Mouse (Mus musculus) MEL (cell line): Measurements from ENCODE around the gene Zfp827. TPM values are rescaled to one million over a fixed set of nuclear protein-coding genes. Genes with fewer than 3 reads are reported as not detected.

Source experiments
- DNase-seq: peaks from one replicate; pipeline ENCODE4 v3.0.0; 2011; ENCODE audit warnings: low read depth, low spot score
- H3K27ac ChIP-seq: 2 replicates; pipeline ENCODE4 v1.5.1; 2012; ENCODE audit warnings: low read depth, mild to moderate bottlenecking, control low read depth, low read length, moderate library complexity; ENCODE audit not compliant: control insufficient read depth
- H3K27me3 ChIP-seq, 2 experiments: fragments of 150-350 bp in 1 of 2; sonication (generic) in 1 of 2; 2 replicates each; pipeline ENCODE4 v1.6.1; 2012; ENCODE audit warnings: low read length in 2 of 2, mild to moderate bottlenecking in 2 of 2, improper control_type of control experiment in 1 of 2, moderate library complexity in 1 of 2; ENCODE audit not compliant: insufficient read depth in 2 of 2, control insufficient read depth in 1 of 2
- H3K36me3 ChIP-seq, 2 experiments: 2 replicates each; pipeline ENCODE4 v1.6.1; 2012 to 2014; ENCODE audit warnings: low read length in 2 of 2, improper control_type of control experiment in 1 of 2, inconsistent platforms in 1 of 2, mild to moderate bottlenecking in 1 of 2; ENCODE audit not compliant: insufficient read depth in 2 of 2, control insufficient read depth in 1 of 2
- H3K4me1 ChIP-seq, 2 experiments: fragments of 150-350 bp in 1 of 2; sonication (generic) in 1 of 2; 2 replicates each; pipeline ENCODE4 v1.6.1; 2012; ENCODE audit warnings: low read length in 2 of 2, improper control_type of control experiment in 1 of 2, mild to moderate bottlenecking in 1 of 2; ENCODE audit not compliant: insufficient read depth in 2 of 2, control insufficient read depth in 1 of 2
- H3K4me3 ChIP-seq, 2 experiments: fragments of 150-350 bp in 1 of 2; sonication (generic) in 1 of 2; 2 replicates each; pipeline ENCODE4 v1.5.1; 2012; ENCODE audit warnings: low read depth in 2 of 2, low read length in 2 of 2, mild to moderate bottlenecking in 2 of 2, moderate library complexity in 2 of 2, control low read depth in 1 of 2, improper control_type of control experiment in 1 of 2; ENCODE audit not compliant: control insufficient read depth in 1 of 2, insufficient read depth in 1 of 2
- H3K79me2 ChIP-seq: 2 replicates; pipeline ENCODE4 v1.6.1; 2012; ENCODE audit warnings: mild to moderate bottlenecking, low read length, moderate library complexity; ENCODE audit not compliant: control insufficient read depth, poor library complexity, insufficient read depth
- H3K9ac ChIP-seq: 2 replicates; pipeline ENCODE4 v1.6.1; 2012; ENCODE audit warnings: low read depth, mild to moderate bottlenecking, control low read depth, low read length, moderate library complexity; ENCODE audit not compliant: control insufficient read depth, poor library complexity, severe bottlenecking
- H3K9me3 ChIP-seq: fragments of 150-350 bp; sonication (generic); replicated peaks from 2 replicates; pipeline ENCODE4 v1.6.1; 2012; ENCODE audit warnings: mild to moderate bottlenecking, low read length, improper control_type of control experiment, moderate library complexity; ENCODE audit not compliant: insufficient read depth
- CHD1 ChIP-seq: IDR thresholded peaks from 2 replicates; pipeline ENCODE4 v1.6.1; 2012; ENCODE audit warnings: low read depth, mild to moderate bottlenecking, inconsistent platforms, low read length, improper control_type of control experiment
- CHD2 ChIP-seq: IDR thresholded peaks from 2 replicates; pipeline ENCODE4 v1.6.1; 2011; ENCODE audit warnings: low read length, improper control_type of control experiment
- CTCF ChIP-seq, 3 experiments: IDR thresholded peaks in 2 of 3; conservative IDR thresholded peaks in 1 of 3; 2 replicates each; pipeline ENCODE4 v1.5.1; 2011 to 2012; ENCODE audit warnings: low read length in 3 of 3, low read depth in 2 of 3, mild to moderate bottlenecking in 2 of 3, improper control_type of control experiment in 1 of 3, inconsistent platforms in 1 of 3, mixed read lengths in 1 of 3, moderate library complexity in 1 of 3; ENCODE audit not compliant: control insufficient read depth in 1 of 3, insufficient read depth in 1 of 3, poor library complexity in 1 of 3, severe bottlenecking in 1 of 3
- E2F4 ChIP-seq: IDR thresholded peaks from 2 replicates; pipeline ENCODE4 v1.6.1; 2011; ENCODE audit warnings: low read depth, low read length, improper control_type of control experiment, borderline replicate concordance
- EP300 ChIP-seq, 2 experiments: IDR thresholded peaks; 2 replicates each; pipeline ENCODE4 v1.6.1; 2011; ENCODE audit warnings: improper control_type of control experiment in 2 of 2, low read length in 2 of 2, low read depth in 1 of 2, mild to moderate bottlenecking in 1 of 2
- ETS1 ChIP-seq: IDR thresholded peaks from 2 replicates; pipeline ENCODE4 v1.6.1; 2012; ENCODE audit warnings: low read depth, mild to moderate bottlenecking, inconsistent platforms, low read length, improper control_type of control experiment, moderate library complexity
- GATA1 ChIP-seq: IDR thresholded peaks from 2 replicates; pipeline ENCODE4 v1.6.1; 2011; ENCODE audit warnings: low read depth, low read length, improper control_type of control experiment
- JUND ChIP-seq: IDR thresholded peaks from 2 replicates; pipeline ENCODE4 v1.6.1; 2011; ENCODE audit warnings: low read depth, mild to moderate bottlenecking, improper control_type of control experiment, low read length
- KAT2A ChIP-seq: conservative IDR thresholded peaks from 2 replicates; pipeline ENCODE4 v1.6.1; 2012; ENCODE audit warnings: low read depth, low read length, improper control_type of control experiment, inconsistent platforms
- MAFK ChIP-seq: IDR thresholded peaks from 2 replicates; pipeline ENCODE4 v1.6.1; 2011; ENCODE audit warnings: low read depth, mild to moderate bottlenecking, low read length, improper control_type of control experiment, borderline replicate concordance
- NELFE ChIP-seq: IDR thresholded peaks from 2 replicates; pipeline ENCODE4 v1.6.1; 2011; ENCODE audit warnings: low read depth, low read length, improper control_type of control experiment
- NRF1 ChIP-seq: IDR thresholded peaks from 2 replicates; pipeline ENCODE4 v1.6.1; 2014; ENCODE audit warnings: low read depth, mild to moderate bottlenecking, inconsistent platforms, low read length, improper control_type of control experiment, moderate library complexity; ENCODE audit not compliant: poor library complexity, insufficient read depth, severe bottlenecking
- POLR2A ChIP-seq, 2 experiments: IDR thresholded peaks; 2 replicates each; pipeline ENCODE4 v1.6.1; 2011 to 2012; ENCODE audit warnings: low read length in 2 of 2, mild to moderate bottlenecking in 2 of 2, control low read depth in 1 of 2, improper control_type of control experiment in 1 of 2, low read depth in 1 of 2, moderate library complexity in 1 of 2; ENCODE audit not compliant: control insufficient read depth in 1 of 2, insufficient read depth in 1 of 2, poor library complexity in 1 of 2
- RCOR1 ChIP-seq: IDR thresholded peaks from 2 replicates; pipeline ENCODE4 v1.6.1; 2012; ENCODE audit warnings: low read depth, mild to moderate bottlenecking, inconsistent platforms, low read length, improper control_type of control experiment
- SIN3A ChIP-seq: IDR thresholded peaks from 2 replicates; pipeline ENCODE4 v1.6.1; 2012; ENCODE audit warnings: low read length, improper control_type of control experiment, inconsistent platforms
- SMC3 ChIP-seq: IDR thresholded peaks from 2 replicates; pipeline ENCODE4 v1.6.1; 2011; ENCODE audit warnings: low read depth, low read length, improper control_type of control experiment
- TBP ChIP-seq: IDR thresholded peaks from 2 replicates; pipeline ENCODE4 v1.8.0; 2011; ENCODE audit warnings: low read depth, low read length, improper control_type of control experiment
- UBTF ChIP-seq: IDR thresholded peaks from 2 replicates; pipeline ENCODE4 v1.6.1; 2012; ENCODE audit warnings: low read depth, mild to moderate bottlenecking, inconsistent platforms, low read length, improper control_type of control experiment, moderate library complexity, borderline replicate concordance; ENCODE audit not compliant: insufficient read depth
- USF2 ChIP-seq, 2 experiments: IDR thresholded peaks; 2 replicates each; pipeline ENCODE4 v1.6.1; 2011 to 2012; ENCODE audit warnings: improper control_type of control experiment in 2 of 2, low read length in 2 of 2, borderline replicate concordance in 1 of 2, inconsistent platforms in 1 of 2, low read depth in 1 of 2, mild to moderate bottlenecking in 1 of 2; ENCODE audit not compliant: insufficient read depth in 1 of 2
- ZC3H11A ChIP-seq: IDR thresholded peaks from 2 replicates; pipeline ENCODE4 v1.6.1; 2012; ENCODE audit warnings: low read depth, mild to moderate bottlenecking, inconsistent platforms, low read length, improper control_type of control experiment
- polyA plus RNA-seq, 2 experiments: library from polyadenylated mRNA; stranded (reverse) in 1 of 2; unstranded in 1 of 2; fragments of >175 nt in 1 of 2; fragments of >200 nt in 1 of 2; gene quantifications; 2 replicates each; pipeline versions ENCODE4 v1.2.1 to v1.2.4; 2012; ENCODE audit warnings: low replicate concordance in 2 of 2, low read depth in 1 of 2; ENCODE audit not compliant: insufficient read length in 2 of 2, insufficient read depth in 1 of 2, missing spikeins in 1 of 2
- total RNA-seq: library from RNA; depleted of rRNA; stranded (reverse); fragments of 300-350 nt; gene quantifications from 2 replicates; pipeline ENCODE4 v1.2.3, GENCODE M21; 2012

Zfp827 gene
- total and polyA plus RNA-seq, 3 experiments: not detected

- Histone ChIP-seq H3K4me1 (no peaks in the 10 kb centered on the region), H3K9ac (no peak overlapping the region), H3K27ac (no peak overlapping the region), H3K9me3 (no peaks in the 10 kb centered on the region), H3K36me3 (no peaks in the 10 kb centered on the region), H3K79me2 (no peaks in the 10 kb centered on the region), H3K4me3 (no peak overlapping the region), H3K27me3 (no peaks in the 10 kb centered on the region)
- TF ChIP-seq CHD2 (no peak), E2F4 (no peak), ETS1 (no peak), CHD1 (no peak), NRF1 (no peak), SMC3 (no peak), USF2 (IDR thresholded peaks at IDR 0.05; ENCODE audit: borderline replicate concordance in 1 of 2, insufficient read depth in 1 of 2, low read depth in 1 of 2, low read length in 2 of 2) (no peak)
- no peak for DNase-seq
Observed at GRCm38 (mm10) chr8:79103923-79104580, 75.8 kb downstream of the Zfp827 start.

GRCm38 (mm10) chr8:79104634-79105033 lies 76.4 kb downstream of the Zfp827 start:
- DNase-seq: no peak
- Histone ChIP-seq H3K4me1 (no peaks in the 10 kb centered on the region), H3K79me2 (no peaks in the 10 kb centered on the region), H3K4me3 (no peak overlapping the region), H3K27me3 (no peaks in the 10 kb centered on the region), H3K36me3 (no peaks in the 10 kb centered on the region), H3K27ac (no peak overlapping the region), H3K9me3 (no peaks in the 10 kb centered on the region), H3K9ac (no peak overlapping the region)
- TF ChIP-seq KAT2A (no peak), RCOR1 (no peak), JUND (no peak), UBTF (no peak), SIN3A (no peak), NRF1 (no peak), GATA1 (no peak), CHD2 (no peak), EP300 (IDR thresholded peaks at IDR 0.05; ENCODE audit: low read depth in 1 of 2, low read length in 2 of 2) (no peak), NELFE (no peak), POLR2A (IDR thresholded peaks at IDR 0.05; ENCODE audit: control insufficient read depth in 1 of 2, insufficient read depth in 1 of 2, low read depth in 1 of 2, low read length in 2 of 2, poor library complexity in 1 of 2) (no peak), USF2 (IDR thresholded peaks at IDR 0.05; ENCODE audit: borderline replicate concordance in 1 of 2, insufficient read depth in 1 of 2, low read depth in 1 of 2, low read length in 2 of 2) (no peak), ZC3H11A (no peak), CTCF (IDR thresholded peaks at IDR 0.05 in 2 of 3, conservative IDR thresholded peaks at IDR 0.05 in 1 of 3; ENCODE audit: control insufficient read depth in 1 of 3, insufficient read depth in 1 of 3, low read depth in 2 of 3, low read length in 3 of 3, poor library complexity in 1 of 3, severe bottlenecking in 1 of 3) (no peak), MAFK (no peak), ETS1 (no peak), TBP (no peak)
